Mouse (Mus musculus) liver, postnatal 0 days (tissue): ENCODE measurements at regions not wholly inside any gene's neighbourhood (a gene's known extent, or its start where the extent isn't known, plus 50 kb on each side); places are given as distances from the start of the nearest gene placed in this dataset.
"Not testable (repeated sequence)": the region's sequence is repeated elsewhere in the genome, so short reads cannot be mapped to it uniquely, and the experiment has no call there.

Experiments used
- ATAC-seq: fragments of 200-750 bp; cut with Nextera tagmentation; 2 replicates; pipeline ENCODE4 v1.8.0; 2017; ENCODE audit warnings: mild to moderate bottlenecking, moderate library complexity
- DNase-seq: peaks from one replicate; pipeline ENCODE4 v3.0.0-alpha.2; 2016
- H3K27ac ChIP-seq: fragments of 300-500 bp; sonication (generic); 2 replicates; pipeline ENCODE4 v1.5.1; 2014; ENCODE audit warnings: antibody characterized with exemption, moderate library complexity, mild to moderate bottlenecking, low read depth
- H3K27me3 ChIP-seq: fragments of 300-500 bp; sonication (generic); 2 replicates; pipeline ENCODE4 v1.6.1; 2014; ENCODE audit warnings: low read length, control low read depth, mixed read lengths; ENCODE audit not compliant: insufficient read depth
- H3K36me3 ChIP-seq: fragments of 300-500 bp; sonication (generic); replicated peaks from 2 replicates; pipeline ENCODE4 v1.6.1; 2014; ENCODE audit warnings: mild to moderate bottlenecking, control low read depth, low read length, moderate library complexity, mixed read lengths; ENCODE audit not compliant: insufficient read depth
- H3K4me1 ChIP-seq: fragments of 300-500 bp; sonication (generic); 2 replicates; pipeline ENCODE4 v1.6.1; 2014; ENCODE audit warnings: antibody characterized with exemption, mild to moderate bottlenecking, control low read depth; ENCODE audit not compliant: insufficient read depth
- H3K4me2 ChIP-seq: fragments of 300-500 bp; sonication (generic); 2 replicates; pipeline ENCODE4 v1.6.1; 2014; ENCODE audit warnings: low read depth, mild to moderate bottlenecking, low read length, moderate library complexity, mixed read lengths
- H3K4me3 ChIP-seq: fragments of 300-500 bp; sonication (generic); 2 replicates; pipeline ENCODE4 v1.5.1; 2014; ENCODE audit warnings: low read depth, low read length
- H3K9ac ChIP-seq: fragments of 300-500 bp; sonication (generic); replicated peaks from 2 replicates; pipeline ENCODE4 v1.6.1; 2014; ENCODE audit warnings: mild to moderate bottlenecking, moderate library complexity
- H3K9me3 ChIP-seq: fragments of 300-500 bp; sonication (generic); 2 replicates; pipeline ENCODE4 v1.6.1; 2016; ENCODE audit warnings: mild to moderate bottlenecking, control low read depth, low read length, mixed read lengths
- CTCF ChIP-seq: sonication (generic); IDR thresholded peaks from 2 replicates; pipeline ENCODE4 v1.5.1; 2016; ENCODE audit warnings: antibody characterized with exemption, low read depth
- EP300 ChIP-seq: IDR thresholded peaks from 2 replicates; pipeline ENCODE4 v1.6.1; 2016; ENCODE audit warnings: antibody characterized with exemption, low read depth, mild to moderate bottlenecking
- WGBS: fragments of 180-500 bp; shearing (Covaris S2); extraction: QIAGEN DNeasy Blood & Tissue Kit; methylation state at CpG from one replicate; pipeline ENCODE4 v1.1.7; 2014; ENCODE audit not compliant: insufficient replicate concordance; 5-methylcytosine and 5-hydroxymethylcytosine counted together

GRCm38 (mm10) chr10:68982288-68982687 is 168.9 kb upstream of the Rhobtb1 start:
- no peaks in the 10 kb centered on the region for H3K9me3 ChIP-seq
- no peaks in the 10 kb centered on the region for H3K36me3 ChIP-seq
- no peak for TF ChIP-seq EP300
- no peak for TF ChIP-seq CTCF
- DNase-seq: no peak
- no peak for ATAC-seq
- no peak overlapping the region for H3K9ac ChIP-seq
- H3K4me1 ChIP-seq: no peaks in the 10 kb centered on the region
- WGBS: 72% methylated on average over 8 of the region's 8 CpGs
- no peak overlapping the region for H3K4me2 ChIP-seq
- H3K27me3 ChIP-seq: no peaks in the 10 kb centered on the region
- H3K27ac ChIP-seq: no peak overlapping the region
- H3K4me3 ChIP-seq: no peak overlapping the region

DNA sequence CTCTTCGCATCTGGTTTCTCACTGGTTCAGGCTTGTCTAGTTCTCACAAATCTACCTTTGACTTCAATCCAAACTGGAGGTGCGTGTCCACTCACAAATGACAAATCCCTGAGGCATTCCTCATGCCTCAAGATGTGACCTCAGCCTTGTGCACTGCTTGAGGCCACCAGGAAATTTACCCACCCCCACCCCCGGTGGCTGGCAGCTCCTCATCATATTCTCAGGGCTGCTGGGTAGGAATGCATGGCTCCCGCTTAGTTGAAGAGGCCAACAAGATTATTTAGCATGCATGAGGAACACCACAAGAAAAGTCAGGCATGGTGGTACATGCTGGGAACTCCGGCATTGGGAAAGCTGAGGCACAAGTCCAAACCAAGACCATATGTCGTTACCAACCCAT is 160.7 kb upstream of the Rhobtb1 start:
- Histone ChIP-seq H3K27ac (no peak overlapping the region), H3K4me3 (no peak overlapping the region), H3K36me3 (no peaks in the 10 kb centered on the region), H3K4me1 (no peaks in the 10 kb centered on the region), H3K9me3 (no peaks in the 10 kb centered on the region), H3K9ac (no peak overlapping the region), H3K27me3 (no peaks in the 10 kb centered on the region), H3K4me2 (no peak overlapping the region)
- DNase-seq (no peak), ATAC-seq (no peak)
- WGBS: 84% methylated on average over 6 of the region's 6 CpGs
- TF ChIP-seq EP300: no peak
- no peak for TF ChIP-seq CTCF

DNA sequence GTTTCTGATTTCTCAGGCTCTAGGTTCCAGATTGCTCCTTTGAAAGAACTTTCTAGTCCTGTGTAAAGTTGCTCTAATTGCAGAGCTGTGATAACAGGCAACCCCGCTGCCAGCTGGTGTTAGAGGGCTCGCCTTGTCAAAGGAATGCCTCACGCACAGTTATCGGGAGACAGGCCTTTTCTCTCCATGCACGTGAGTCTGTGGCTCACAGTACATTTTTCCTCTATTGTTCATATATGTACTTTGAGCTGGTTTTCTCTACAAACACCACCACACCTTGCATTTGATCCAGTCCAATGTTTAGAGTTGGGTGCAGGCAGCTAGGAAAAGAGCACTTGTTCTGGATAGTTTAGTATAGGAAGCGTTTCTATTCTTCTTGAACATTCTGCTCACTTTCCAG is 151.6 kb upstream of the Rhobtb1 start:
- no peaks in the 10 kb centered on the region for H3K27me3 ChIP-seq
- WGBS: 81% methylated on average over 6 of the region's 6 CpGs
- TF ChIP-seq EP300 (no peak), CTCF (no peak)
- H3K4me3 ChIP-seq: no peak overlapping the region
- no peaks in the 10 kb centered on the region for H3K36me3 ChIP-seq
- H3K9me3 ChIP-seq: peaks cover 11% of the 10 kb centered on the region
- no peak for ATAC-seq
- H3K27ac ChIP-seq: no peak overlapping the region
- no peak overlapping the region for H3K9ac ChIP-seq
- H3K4me2 ChIP-seq: no peak overlapping the region
- no peak for DNase-seq
- H3K4me1 ChIP-seq: no peaks in the 10 kb centered on the region

DNA sequence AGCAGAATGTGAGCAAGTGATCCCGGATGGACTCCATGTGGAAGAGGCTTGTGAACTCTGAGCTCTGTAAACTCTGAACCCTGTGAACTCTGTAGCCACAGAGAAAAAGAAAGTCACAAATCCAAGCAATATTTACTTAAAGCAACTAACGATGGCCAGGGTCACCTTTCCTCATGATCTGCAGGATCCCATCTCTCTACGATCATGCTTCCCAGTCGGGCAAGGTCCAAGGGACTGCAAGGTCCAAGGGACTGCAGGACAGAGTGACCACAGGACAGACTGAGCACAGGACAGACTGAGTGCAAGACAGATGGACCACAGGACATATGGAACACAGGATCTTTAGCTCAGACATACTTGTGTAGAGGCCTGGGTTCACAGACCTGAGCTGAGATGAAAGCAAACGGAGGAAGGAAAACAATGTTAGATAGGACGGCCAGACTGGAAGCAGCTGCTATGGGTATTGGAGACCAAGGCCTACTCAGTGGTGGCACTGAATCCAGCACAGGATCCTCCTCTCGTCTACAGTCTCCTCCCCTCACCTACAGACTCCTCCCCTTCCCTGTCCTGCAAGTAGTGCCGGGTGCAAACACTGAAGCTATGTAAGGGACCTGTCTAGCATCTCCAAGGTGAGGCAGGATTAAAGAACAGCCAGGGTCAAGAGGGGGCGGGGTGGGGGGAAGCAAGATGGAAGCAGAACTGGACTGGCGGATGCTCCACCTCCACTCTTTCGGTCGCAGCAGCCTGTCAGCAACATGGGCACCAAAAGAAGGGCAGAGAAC is 149.4 kb upstream of the Rhobtb1 start:
- no peak for DNase-seq
- Histone ChIP-seq H3K4me2 (no peak overlapping the region), H3K27ac (no peak overlapping the region), H3K27me3 (no peaks in the 10 kb centered on the region), H3K36me3 (no peaks in the 10 kb centered on the region), H3K9ac (no peak overlapping the region), H3K4me1 (no peaks in the 10 kb centered on the region), H3K4me3 (no peak overlapping the region), H3K9me3 (peaks cover 11% of the 10 kb centered on the region)
- TF ChIP-seq CTCF: no peak
- TF ChIP-seq EP300: no peak
- peak; percentile 72 for ATAC-seq
- WGBS: 71% methylated on average over 12 of the region's 12 CpGs

GRCm38 (mm10) chr10:69005199-69005872 is 145.9 kb upstream of the Rhobtb1 start:
- 47% methylated on average over 9 of the region's 9 CpGs for WGBS

DNA sequence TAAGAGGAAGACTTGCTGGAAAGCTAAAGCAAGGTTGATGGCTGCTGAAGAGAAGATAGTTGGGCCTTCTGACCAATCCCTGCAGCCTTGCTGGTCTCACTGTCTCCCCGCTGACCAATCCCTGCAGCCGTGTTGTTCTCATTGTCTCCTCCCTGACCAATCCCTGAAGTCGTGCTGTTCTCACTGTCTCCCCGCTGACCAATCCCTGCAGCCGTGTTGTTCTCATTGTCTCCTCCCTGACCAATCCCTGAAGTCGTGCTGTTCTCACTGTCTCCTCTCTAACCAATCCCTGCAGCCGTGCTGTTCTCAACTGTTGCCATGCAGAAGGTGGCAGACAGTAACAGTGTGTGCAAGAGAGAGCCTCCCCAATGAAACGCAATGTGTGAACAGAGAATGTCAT is 142.6 kb upstream of the Rhobtb1 start:
- not testable (repeated sequence) for DNase-seq, H3K4me1 ChIP-seq, ATAC-seq, H3K9me3 ChIP-seq, H3K9ac ChIP-seq, H3K4me3 ChIP-seq, H3K27me3 ChIP-seq, H3K27ac ChIP-seq, H3K4me2 ChIP-seq, H3K36me3 ChIP-seq
- WGBS: 74% methylated on average over 8 of the region's 8 CpGs

More at GRCm38 (mm10) chr10:69005199-69005872, 145.9 kb upstream of the Rhobtb1 start:
- ATAC-seq (no peak), DNase-seq (peak; percentile 78)
- Histone ChIP-seq H3K4me1 (no peaks in the 10 kb centered on the region), H3K27me3 (no peaks in the 10 kb centered on the region), H3K36me3 (no peaks in the 10 kb centered on the region), H3K4me3 (no peak overlapping the region), H3K9me3 (peaks cover 9% of the 10 kb centered on the region), H3K4me2 (no peak overlapping the region), H3K27ac (no peak overlapping the region), H3K9ac (no peak overlapping the region)
- TF ChIP-seq CTCF (peak; percentile 86), EP300 (no peak)
